Mouse (Mus musculus): ENCODE measurements around the gene Hoxb8.

DNA sequence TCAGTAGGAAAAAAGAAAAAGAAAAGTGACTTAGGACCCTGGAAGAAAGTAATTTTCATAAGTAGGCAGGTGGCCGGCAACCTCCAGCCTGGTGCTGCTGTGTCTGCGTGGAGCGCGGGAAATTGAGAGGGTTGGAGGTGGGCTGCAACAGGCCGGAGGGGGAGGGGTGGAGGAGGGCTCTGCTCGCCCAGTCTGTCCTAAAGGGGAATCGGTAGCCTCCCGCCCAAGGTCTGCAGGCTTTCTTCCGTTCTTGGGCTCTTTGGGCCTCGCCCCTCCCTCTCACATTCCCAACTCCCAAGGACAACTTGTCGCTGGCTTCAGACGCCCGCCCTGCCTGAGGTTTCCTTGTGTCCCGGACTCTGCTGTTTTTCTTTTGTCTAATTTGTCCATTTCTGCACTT, 30.8 kb upstream of the Hoxb8 start:
- TF ChIP-seq GATA1 (IDR thresholded peaks at IDR 0.05; ENCODE audit: low read length) (no peak), TAL1 (IDR thresholded peaks at IDR 0.05; ENCODE audit: low read length) (no peak)

All from erythroblast, embryonic 14.5 days (primary cell).